Mouse (Mus musculus) mouse trophoblast stem cell (cell line): ENCODE measurements around the gene Pnpla6.
"Not testable (repeated sequence)": the region's sequence is repeated elsewhere in the genome, so short reads cannot be mapped to it uniquely, and the experiment has no call there.

Source experiments
- in situ Hi-C, 2 experiments: fragments of 300-500 bp; cut with MseI, MboI; formaldehyde crosslinking; loops; 2 replicates in 1 of 2; 3 replicates in 1 of 2; pipeline ENCODE4 v1.15.1; 2025

Pnpla6 gene

GRCm38 (mm10) chr8:3576211-3576960 lies 61.2 kb downstream of the Pnpla6 start:
- in situ Hi-C loops, result no loop called here

- in situ Hi-C loops, result no loop called here
These were observed 64.5 kb downstream of the Pnpla6 start for GRCm38 (mm10) chr8:3579390-3580364.

GRCm38 (mm10) chr8:3581961-3582360 lies 66.8 kb downstream of the Pnpla6 start:
- in situ Hi-C loops, result not testable (repeated sequence)

GRCm38 (mm10) chr8:3586452-3586851 lies 71.3 kb downstream of the Pnpla6 start:
- in situ Hi-C loops, result no loop called here

GRCm38 (mm10) chr8:3586993-3587390 lies 71.8 kb downstream of the Pnpla6 start, which contains the start of gene Camsap3:
Camsap3 (plus strand) TSS chr8:3587293.
- in situ Hi-C loops, result no loop called here

GRCm38 (mm10) chr8:3587391-3588257 lies 72.4 kb downstream of the Pnpla6 start:
- in situ Hi-C loops, result no loop called here

GRCm38 (mm10) chr8:3588258-3588633 lies 73.1 kb downstream of the Pnpla6 start:
- in situ Hi-C loops, result no loop called here

- in situ Hi-C loops, result no loop called here
These were observed 78.3 kb downstream of the Pnpla6 start for GRCm38 (mm10) chr8:3593470-3593869.
